Mouse (Mus musculus): Measurements from ENCODE around the gene Gm21985. TPM values are rescaled to one million over a fixed set of nuclear protein-coding genes. Genes with fewer than 3 reads are reported as not detected.

Gene Gm21985
- polyA plus RNA-seq, 1 experiment from 2014 or later = not detected

- Histone ChIP-seq H3K4me3 (peak within 1 kb of the TSS; percentile 73), H3K9me3 (no peaks in the 10 kb centered on the region), H3K27ac (peak within 1 kb of the TSS; percentile 84), H3K36me3 (peaks cover 5% of the 10 kb centered on the region; the same call in 1 of the 2 replicates), H3K9ac (peak within 1 kb of the TSS; percentile 93), H3K4me1 (peaks cover 3% of the 10 kb centered on the region; the same call in 1 of the 2 replicates), H3K27me3 (no peaks in the 10 kb centered on the region), H3K4me2 (peak within 1 kb of the TSS; percentile 56)
- peak; percentile 93 for ATAC-seq (ENCODE audit: insufficient number of reproducible peaks, low FRiP score, low TSS enrichment, low read depth)
- under 1% methylated on average over 49 of the region's 49 CpGs for WGBS
These were observed 188.9 kb downstream of the Gm21985 start, which contains the start of gene Emc7 for GRCm38 (mm10) chr2:112454862-112455564. TSS of gene Emc7 (plus strand) at chr2:112454997.

Other genes with a start within 250 kb of the Gm21985 start
- gene Olfr1311, start 241.9 kb upstream of the Gm21985 start, polyA plus RNA-seq (2015; fragmentation: Nextera tagmentation; extraction: Ambion mirVana) = not detected in 2 replicates
- not detected in 2 replicates for gene Olfr1312, start 216.1 kb upstream of the Gm21985 start, polyA plus RNA-seq (2015; fragmentation: Nextera tagmentation; extraction: Ambion mirVana)
- gene Olfr1313, start 188.5 kb upstream of the Gm21985 start, polyA plus RNA-seq (2015; fragmentation: Nextera tagmentation; extraction: Ambion mirVana) = not detected in 2 replicates
- not detected in 2 replicates for gene Olfr1314, start 169.5 kb upstream of the Gm21985 start, polyA plus RNA-seq (2015; fragmentation: Nextera tagmentation; extraction: Ambion mirVana)
- gene Olfr1315-ps1, start 150.9 kb upstream of the Gm21985 start, polyA plus RNA-seq (2015; fragmentation: Nextera tagmentation; extraction: Ambion mirVana) = not detected in 2 replicates
- gene Olfr1316, start 131.3 kb upstream of the Gm21985 start, polyA plus RNA-seq (2015; fragmentation: Nextera tagmentation; extraction: Ambion mirVana) = not detected in 2 replicates
- gene Olfr1317, start 126.0 kb upstream of the Gm21985 start, polyA plus RNA-seq (2015; fragmentation: Nextera tagmentation; extraction: Ambion mirVana) = not detected in 2 replicates
- not detected in 2 replicates for gene Olfr1318, start 112.1 kb upstream of the Gm21985 start, polyA plus RNA-seq (2015; fragmentation: Nextera tagmentation; extraction: Ambion mirVana)
- 17.0 and 21.0 TPM in 2 replicates for gene Lpcat4, start 26.8 kb upstream of the Gm21985 start, polyA plus RNA-seq (2015; fragmentation: Nextera tagmentation; extraction: Ambion mirVana)
- not detected in 2 replicates for gene Nutm1, start 7.0 kb upstream of the Gm21985 start, polyA plus RNA-seq (2015; fragmentation: Nextera tagmentation; extraction: Ambion mirVana)
- gene Nop10, start 4.4 kb upstream of the Gm21985 start, polyA plus RNA-seq (2015; fragmentation: Nextera tagmentation; extraction: Ambion mirVana) = 185 and 207 TPM in 2 replicates
- gene Slc12a6, start 489 bp upstream of the Gm21985 start, polyA plus RNA-seq (2015; fragmentation: Nextera tagmentation; extraction: Ambion mirVana) = 8.0 and 8.6 TPM in 2 replicates
- gene Emc4, start 101.7 kb downstream of the Gm21985 start, polyA plus RNA-seq (2015; fragmentation: Nextera tagmentation; extraction: Ambion mirVana) = 129 and 132 TPM in 2 replicates
- gene Katnbl1, start 112.9 kb downstream of the Gm21985 start, polyA plus RNA-seq (2015; fragmentation: Nextera tagmentation; extraction: Ambion mirVana) = 47.8 and 48.9 TPM in 2 replicates
- gene Emc7, start 188.7 kb downstream of the Gm21985 start, polyA plus RNA-seq (2015; fragmentation: Nextera tagmentation; extraction: Ambion mirVana) = 20.0 and 20.8 TPM in 2 replicates
- gene Chrm5, start 214.5 kb downstream of the Gm21985 start, polyA plus RNA-seq (2015; fragmentation: Nextera tagmentation; extraction: Ambion mirVana) = 0.12 and 0.21 TPM in 2 replicates
- gene Aven, start 226.7 kb downstream of the Gm21985 start, polyA plus RNA-seq (2015; fragmentation: Nextera tagmentation; extraction: Ambion mirVana) = 4.7 and 5.5 TPM in 2 replicates

Data from limb, embryonic 15.5 days (tissue).